Mouse (Mus musculus) limb, embryonic 15.5 days (tissue): ENCODE results near the gene Coro1b. TPM values are rescaled to one million over a fixed set of nuclear protein-coding genes. Genes with fewer than 3 reads are reported as not detected.
"Not testable (repeated sequence)": the region's sequence is repeated elsewhere in the genome, so short reads cannot be mapped to it uniquely, and the experiment has no call there.

Experiments
- ATAC-seq: fragments of 200-750 bp; cut with Nextera tagmentation; 2 replicates; pipeline ENCODE4 v1.8.0; 2017; ENCODE audit warnings: low read depth, moderate TSS enrichment; ENCODE audit not compliant: insufficient number of reproducible peaks, low FRiP score, low TSS enrichment
- H3K27ac ChIP-seq: fragments of 300-500 bp; sonication (generic); 2 replicates; pipeline ENCODE4 v1.5.1; 2015; ENCODE audit warnings: moderate library complexity, mild to moderate bottlenecking, inconsistent platforms
- H3K27me3 ChIP-seq: fragments of 300-500 bp; sonication (generic); 2 replicates; pipeline ENCODE4 v1.6.1; 2015; ENCODE audit warnings: inconsistent platforms
- H3K36me3 ChIP-seq: fragments of 300-500 bp; sonication (generic); 2 replicates; pipeline ENCODE4 v1.6.1; 2015; ENCODE audit warnings: inconsistent platforms
- H3K4me1 ChIP-seq: fragments of 300-500 bp; sonication (generic); 2 replicates; pipeline ENCODE4 v1.6.1; 2015; ENCODE audit warnings: inconsistent platforms
- H3K4me2 ChIP-seq: fragments of 300-500 bp; sonication (generic); 2 replicates; pipeline ENCODE4 v1.6.1; 2015; ENCODE audit warnings: mild to moderate bottlenecking, inconsistent platforms
- H3K4me3 ChIP-seq: fragments of 300-500 bp; sonication (generic); 2 replicates; pipeline ENCODE4 v1.5.1; 2015; ENCODE audit warnings: mild to moderate bottlenecking, inconsistent platforms
- H3K9ac ChIP-seq: fragments of 300-500 bp; sonication (generic); 2 replicates; pipeline ENCODE4 v1.6.1; 2015; ENCODE audit warnings: inconsistent platforms
- H3K9me3 ChIP-seq: fragments of 300-500 bp; sonication (generic); 2 replicates; pipeline ENCODE4 v1.6.1; 2016; ENCODE audit warnings: inconsistent platforms
- WGBS: fragments of 180-500 bp; shearing (Covaris S2); methylation state at CpG from one replicate; pipeline ENCODE4 v1.1.7; 2015; 5-methylcytosine and 5-hydroxymethylcytosine counted together
- polyA plus RNA-seq: library from polyadenylated mRNA; unstranded; fragments of >200 nt; fragmentation: Nextera tagmentation; extraction: Ambion mirVana; gene quantifications from 2 replicates; pipeline ENCODE4 v1.2.1, GENCODE M21; 2015

Coro1b gene
- polyA plus RNA-seq, 1 experiment from 2014 or later: 169 TPM

DNA sequence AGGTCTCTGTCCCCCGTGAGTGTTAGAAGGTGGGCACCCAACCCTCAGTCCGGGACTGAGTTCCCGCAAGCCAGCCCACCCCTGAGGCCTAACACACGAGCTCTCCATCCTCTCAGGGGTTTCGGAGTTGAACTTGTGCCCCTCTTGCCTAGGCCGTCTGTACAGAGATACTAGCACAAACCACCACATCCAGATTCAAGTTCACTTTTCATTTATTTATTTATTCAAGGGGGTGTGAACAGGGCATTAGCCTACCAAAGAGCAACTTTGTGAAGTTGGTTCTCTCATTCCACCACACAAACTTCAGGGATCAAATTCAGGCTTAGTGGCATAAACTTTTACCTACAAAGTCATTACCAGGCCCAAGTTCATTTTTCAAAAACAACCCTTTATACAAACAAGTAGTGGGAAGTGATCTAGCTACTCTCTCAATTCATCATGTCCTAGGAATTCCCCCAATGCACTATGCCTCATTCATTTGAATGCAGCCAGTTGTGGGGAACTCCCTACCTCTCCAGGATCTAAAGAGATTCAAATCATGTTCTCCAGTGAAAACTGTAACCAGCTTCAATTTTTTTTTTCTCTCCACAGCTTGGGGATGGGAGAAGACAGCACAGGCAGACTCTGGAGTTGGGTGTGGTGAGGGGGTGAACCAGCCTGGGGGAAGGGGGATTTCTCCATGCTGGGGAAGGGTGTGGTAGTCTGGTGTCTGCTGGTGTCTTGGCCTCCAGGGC is 13.0 kb upstream of the Coro1b start:
- H3K9me3 ChIP-seq, H3K4me2 ChIP-seq, H3K27ac ChIP-seq: not testable (repeated sequence)

GRCm38 (mm10) chr19:4135963-4136345 is 12.5 kb upstream of the Coro1b start:
- not testable (repeated sequence) for H3K27ac ChIP-seq, H3K9ac ChIP-seq, H3K4me1 ChIP-seq, H3K27me3 ChIP-seq, H3K4me2 ChIP-seq, ATAC-seq, H3K9me3 ChIP-seq, H3K4me3 ChIP-seq
- 24% methylated on average over 8 of the region's 8 CpGs for WGBS
- peaks cover 25% of the 10 kb centered on the region for H3K36me3 ChIP-seq

More for the DNA sequence above, 13.0 kb upstream of the Coro1b start:
- H3K27me3 ChIP-seq, H3K9ac ChIP-seq, H3K4me3 ChIP-seq, H3K4me1 ChIP-seq, ATAC-seq: not testable (repeated sequence)
- peaks cover 30% of the 10 kb centered on the region for H3K36me3 ChIP-seq
- 76% methylated on average over 6 of the region's 6 CpGs for WGBS

GRCm38 (mm10) chr19:4136463-4136862 is 12.0 kb upstream of the Coro1b start:
- no peak for ATAC-seq
- WGBS: 76% methylated on average over 5 of the region's 5 CpGs
- H3K9me3 ChIP-seq: no peaks in the 10 kb centered on the region
- no peak overlapping the region for H3K4me2 ChIP-seq
- no peaks in the 10 kb centered on the region for H3K27me3 ChIP-seq
- H3K27ac ChIP-seq: no peak overlapping the region
- no peaks in the 10 kb centered on the region for H3K4me1 ChIP-seq
- peaks cover 20% of the 10 kb centered on the region for H3K36me3 ChIP-seq
- H3K9ac ChIP-seq: no peak overlapping the region
- no peak overlapping the region for H3K4me3 ChIP-seq

GRCm38 (mm10) chr19:4137913-4138312 is 10.5 kb upstream of the Coro1b start:
- no peaks in the 10 kb centered on the region for H3K9me3 ChIP-seq
- no peak for ATAC-seq
- 80% methylated on average over 5 of the region's 5 CpGs for WGBS
- no peak overlapping the region for H3K4me3 ChIP-seq
- no peak overlapping the region for H3K27ac ChIP-seq
- H3K9ac ChIP-seq: no peak overlapping the region
- H3K27me3 ChIP-seq: no peaks in the 10 kb centered on the region
- no peaks in the 10 kb centered on the region for H3K4me1 ChIP-seq
- H3K36me3 ChIP-seq: peaks cover 5% of the 10 kb centered on the region
- H3K4me2 ChIP-seq: no peak overlapping the region

- ATAC-seq: no peak
- H3K36me3 ChIP-seq: no peaks in the 10 kb centered on the region
- no peaks in the 10 kb centered on the region for H3K27me3 ChIP-seq
- H3K9ac ChIP-seq: no peak within 1 kb of the TSS
- H3K27ac ChIP-seq: no peak within 1 kb of the TSS
- H3K9me3 ChIP-seq: no peaks in the 10 kb centered on the region
- no peaks in the 10 kb centered on the region for H3K4me1 ChIP-seq
- no peak within 1 kb of the TSS for H3K4me2 ChIP-seq
- WGBS: 74% methylated on average over 2 of the region's 2 CpGs
- H3K4me3 ChIP-seq: no peak within 1 kb of the TSS
These were observed 9.0 kb upstream of the Coro1b start, which contains the start of gene Gpr152 for GRCm38 (mm10) chr19:4139446-4139845. Gpr152 (plus strand) TSS chr19:4139787.

DNA sequence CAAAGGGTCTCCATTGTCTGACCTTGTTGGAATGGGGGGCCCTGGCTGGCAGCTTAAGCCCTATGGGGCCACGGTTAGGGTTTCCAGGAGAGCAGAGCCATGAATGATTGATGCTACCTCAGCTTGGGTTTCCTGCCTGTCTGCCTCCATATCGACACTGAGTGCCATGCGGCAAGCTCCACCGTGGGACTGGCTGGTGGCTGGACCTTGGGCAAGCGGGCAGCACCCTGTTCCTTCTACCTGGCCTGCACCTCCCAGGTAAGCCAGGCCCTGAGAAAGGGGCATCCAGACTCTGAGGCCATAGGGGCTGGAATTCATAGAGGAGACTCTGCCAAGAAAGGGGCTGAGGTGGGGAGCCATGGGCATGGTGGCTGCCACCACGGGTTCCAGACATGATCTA is 8.3 kb upstream of the Coro1b start:
- H3K9me3 ChIP-seq: no peaks in the 10 kb centered on the region
- no peaks in the 10 kb centered on the region for H3K27me3 ChIP-seq
- ATAC-seq: no peak
- H3K4me3 ChIP-seq: no peak overlapping the region
- no peak overlapping the region for H3K4me2 ChIP-seq
- no peak overlapping the region for H3K27ac ChIP-seq
- 79% methylated on average over 6 of the region's 6 CpGs for WGBS
- no peak overlapping the region for H3K9ac ChIP-seq
- no peaks in the 10 kb centered on the region for H3K4me1 ChIP-seq
- no peaks in the 10 kb centered on the region for H3K36me3 ChIP-seq

- WGBS: 91% methylated on average over 18 of the region's 18 CpGs
- no peak overlapping the region for H3K9ac ChIP-seq
These were observed 5.8 kb upstream of the Coro1b start for GRCm38 (mm10) chr19:4142416-4143173.

DNA sequence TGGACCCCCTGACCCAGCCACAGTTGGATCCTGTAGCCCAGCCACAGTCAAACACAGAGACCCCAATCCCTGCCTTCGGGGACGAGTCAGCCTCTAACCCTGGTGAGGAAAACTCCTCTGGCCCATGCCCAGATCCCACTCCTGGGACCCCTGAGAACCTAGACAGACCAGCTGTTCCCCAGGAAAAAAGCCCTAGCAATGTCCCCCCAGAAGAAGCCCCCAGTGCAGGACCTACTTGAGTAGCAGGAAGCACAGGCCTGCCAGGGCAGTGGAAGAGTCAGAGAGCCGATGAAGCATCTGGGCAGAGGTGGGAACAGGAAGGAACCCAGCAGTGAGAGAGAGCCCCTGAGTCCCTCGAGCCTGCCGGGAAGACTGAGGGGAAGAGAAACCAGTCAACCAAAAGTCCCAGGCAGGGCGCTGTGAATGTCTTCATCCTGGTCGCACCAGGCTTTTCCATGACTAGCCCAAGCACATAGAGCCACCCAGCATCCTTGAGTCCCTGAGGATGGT is 4.6 kb upstream of the Coro1b start, which contains the start of gene Cabp4:
Gene Cabp4, minus strand, starts transcription at position 275 of the 510 bp plus-strand sequence.
- no peak for ATAC-seq

More at GRCm38 (mm10) chr19:4142416-4143173, 5.8 kb upstream of the Coro1b start:
- Histone ChIP-seq H3K9me3 (no peaks in the 10 kb centered on the region), H3K36me3 (no peaks in the 10 kb centered on the region), H3K4me3 (no peak overlapping the region), H3K4me2 (no peak overlapping the region), H3K27me3 (no peaks in the 10 kb centered on the region), H3K27ac (no peak overlapping the region), H3K4me1 (peaks cover 1% of the 10 kb centered on the region; the same call in 1 of the 2 replicates)
- no peak for ATAC-seq

DNA sequence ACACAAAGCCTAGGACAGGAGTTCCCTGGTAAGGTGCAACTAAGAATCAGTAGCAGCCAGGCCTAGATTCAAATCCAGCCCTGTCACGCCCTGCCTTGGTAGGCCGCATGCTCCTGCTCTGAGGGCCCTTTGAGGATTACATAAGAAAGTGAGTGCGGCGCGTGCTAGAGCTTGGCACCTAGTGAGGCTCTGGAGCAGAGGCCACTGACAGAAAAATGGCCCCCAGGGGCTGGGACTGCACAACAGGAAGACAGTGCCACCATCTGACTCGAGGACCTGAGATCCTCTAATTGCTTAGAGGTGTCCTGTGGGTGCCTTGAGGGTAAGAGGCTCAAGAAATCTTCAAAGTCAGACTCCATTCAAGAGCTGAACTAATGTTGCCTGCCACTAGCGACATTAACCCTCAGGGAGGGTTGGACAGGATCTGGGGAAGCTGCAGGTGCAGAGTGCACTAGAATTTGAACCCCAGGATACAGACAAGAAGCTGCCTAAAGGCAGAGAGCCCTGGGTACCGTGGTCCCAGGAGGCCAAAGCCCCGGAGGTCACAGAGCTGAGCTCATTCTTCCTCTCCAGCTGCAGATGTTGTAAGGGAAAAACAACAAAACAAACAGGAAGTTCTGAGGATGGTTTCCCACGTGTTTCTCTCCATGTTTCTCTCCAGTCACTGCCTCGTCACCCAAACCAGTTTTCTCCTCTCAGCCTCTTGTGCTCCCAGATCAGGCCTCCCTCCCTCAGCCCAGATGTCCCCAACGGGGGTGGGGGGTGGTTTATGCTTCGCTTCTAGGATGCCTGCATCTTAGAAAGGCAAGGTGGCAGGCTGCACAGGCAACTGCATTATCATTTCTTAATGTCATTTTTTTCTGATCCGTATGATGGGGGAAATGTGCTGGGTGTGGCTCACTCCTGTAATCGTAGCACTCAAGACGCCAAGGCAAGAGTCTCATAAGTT is 3.6 kb upstream of the Coro1b start:
- 77% methylated on average over 16 of the region's 16 CpGs for WGBS
- ATAC-seq: no peak

More for the DNA sequence above, 4.6 kb upstream of the Coro1b start, which contains the start of gene Cabp4:
- H3K36me3 ChIP-seq: no peaks in the 10 kb centered on the region
- no peak within 1 kb of the TSS for H3K4me2 ChIP-seq
- no peaks in the 10 kb centered on the region for H3K9me3 ChIP-seq
- H3K9ac ChIP-seq: no peak within 1 kb of the TSS
- peaks cover 7% of the 10 kb centered on the region for H3K4me1 ChIP-seq
- H3K4me3 ChIP-seq: no peak within 1 kb of the TSS
- 77% methylated on average over 7 of the region's 7 CpGs for WGBS
- no peak within 1 kb of the TSS for H3K27ac ChIP-seq
- no peaks in the 10 kb centered on the region for H3K27me3 ChIP-seq

DNA sequence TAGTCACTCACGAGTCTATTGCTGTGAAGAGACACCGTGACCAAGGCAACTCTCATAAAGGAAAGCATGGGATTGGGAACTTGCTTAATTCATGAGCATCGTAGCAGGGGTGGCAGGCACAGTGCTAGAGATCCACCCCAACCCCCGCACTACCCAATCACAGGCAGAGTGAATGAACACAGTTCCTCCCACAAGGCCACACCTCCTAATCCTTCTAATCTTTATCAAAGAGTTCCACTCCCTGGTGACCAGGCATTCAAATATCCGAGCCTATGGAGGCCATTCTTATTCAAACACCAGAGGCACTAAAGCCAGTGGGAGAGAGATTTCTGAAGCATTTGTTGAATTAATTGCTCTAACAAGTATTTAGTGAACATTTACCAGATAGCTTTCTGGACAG is 2.5 kb upstream of the Coro1b start:
- no peak overlapping the region for H3K4me2 ChIP-seq
- H3K4me3 ChIP-seq: no peak overlapping the region
- no peak for ATAC-seq
- no peaks in the 10 kb centered on the region for H3K9me3 ChIP-seq
- H3K27me3 ChIP-seq: no peaks in the 10 kb centered on the region
- peaks cover 22% of the 10 kb centered on the region for H3K4me1 ChIP-seq
- no peak overlapping the region for H3K9ac ChIP-seq
- H3K27ac ChIP-seq: no peak overlapping the region
- H3K36me3 ChIP-seq: peaks cover 13% of the 10 kb centered on the region
- WGBS: 86% methylated on average over 5 of the region's 5 CpGs

More for the DNA sequence above, 3.6 kb upstream of the Coro1b start:
- no peak overlapping the region for H3K9ac ChIP-seq
- H3K4me2 ChIP-seq: no peak overlapping the region
- peaks cover 1% of the 10 kb centered on the region for H3K36me3 ChIP-seq
- H3K4me1 ChIP-seq: peaks cover 17% of the 10 kb centered on the region
- H3K27ac ChIP-seq: no peak overlapping the region
- H3K9me3 ChIP-seq: no peaks in the 10 kb centered on the region
- no peaks in the 10 kb centered on the region for H3K27me3 ChIP-seq
- no peak overlapping the region for H3K4me3 ChIP-seq

GRCm38 (mm10) chr19:4146366-4147021 is 1.9 kb upstream of the Coro1b start:
- WGBS: 61% methylated on average over 12 of the region's 12 CpGs
- H3K9ac ChIP-seq: no peak overlapping the region

More at GRCm38 (mm10) chr19:4146366-4147021, 1.9 kb upstream of the Coro1b start:
- no peaks in the 10 kb centered on the region for H3K9me3 ChIP-seq
- H3K27ac ChIP-seq: no peak overlapping the region
- ATAC-seq: no peak
- peaks cover 18% of the 10 kb centered on the region for H3K36me3 ChIP-seq
- peaks cover 22% of the 10 kb centered on the region for H3K4me1 ChIP-seq
- no peaks in the 10 kb centered on the region for H3K27me3 ChIP-seq
- H3K4me2 ChIP-seq: no peak overlapping the region
- no peak overlapping the region for H3K4me3 ChIP-seq
